In genomic region chr9:57606139-57606851, GRCm38 (mm10) we compare ENCODE assay signal across 9 mouse cellular contexts. TPM values are rescaled to one million over a fixed set of nuclear protein-coding genes. Genes with fewer than 3 reads are reported as not detected.
DNase-seq lines count a peak whose midpoint lies in the region; ATAC-seq lines count a peak whose summit lies in the region.
"Had no signal": no experiment of that assay in that cellular context is flagged by ENCODE, and none has a peak within 500 bp of the region (broad histone marks: within the 10 kb centered on the region; RNA-seq: fewer than 3 reads in every experiment).

TSS of gene Cplx3 (minus strand) at chr9:57606281.

- H3K4me1 ChIP-seq in kidney, embryonic 15.5 days: peaks cover 10% of the 10 kb centered on the region
- peaks cover 53% of the 10 kb centered on the region for H3K4me1 ChIP-seq in midbrain, embryonic 10.5 days

- H3K4me3 ChIP-seq in kidney, embryonic 15.5 days (replicated peaks): no peak within 1 kb of the TSS
- peak within 1 kb of the TSS; percentile 34 for H3K4me3 ChIP-seq in midbrain, embryonic 10.5 days

- H3K27me3 ChIP-seq in kidney, embryonic 15.5 days: peaks cover 27% of the 10 kb centered on the region
- H3K27me3 ChIP-seq in midbrain, embryonic 10.5 days (ENCODE audit: low read depth, poor library complexity, severe bottlenecking): peaks cover 39% of the 10 kb centered on the region

- WGBS in kidney, embryonic 15.5 days: 4% methylated on average over 24 of the region's 24 CpGs
- 4% methylated on average over 24 of the region's 24 CpGs for WGBS in midbrain, embryonic 10.5 days

- DNase-seq in layer of hippocampus, postnatal 10 days (ENCODE audit: low spot score in 2 of 2): peak; percentile 46 to 55
- DNase-seq in layer of hippocampus, postnatal 36 days: no peak
- peak; percentile 14 for DNase-seq in T-cell, adult 2 months (ENCODE audit: low spot score)
- DNase-seq in forelimb bud, embryonic 11.5 days (ENCODE audit: low read depth, low spot score): peak; percentile 83
- peak; percentile 71 for DNase-seq in midbrain, embryonic 10.5 days (ENCODE audit: low spot score)
- DNase-seq in thymus, postnatal 14 days: peak; percentile 50
- DNase-seq in cerebellum, adult 18-20 months: no peak

- no peak within 1 kb of the TSS for H3K27ac ChIP-seq in kidney, embryonic 15.5 days
- H3K27ac ChIP-seq in midbrain, embryonic 10.5 days (replicated peaks): no peak within 1 kb of the TSS; the same call in 1 of the 2 replicates

- H3K9me3 ChIP-seq in kidney, embryonic 15.5 days (replicated peaks): no peaks in the 10 kb centered on the region
- H3K9me3 ChIP-seq in midbrain, embryonic 10.5 days (replicated peaks): no peaks in the 10 kb centered on the region

- peak within 1 kb of the TSS; percentile 32 for H3K4me2 ChIP-seq in kidney, embryonic 15.5 days

- peak; percentile 62 for ATAC-seq in kidney, embryonic 15.5 days (replicated peaks; ENCODE audit: low FRiP score)

- H3K36me3 ChIP-seq in kidney, embryonic 15.5 days: no peaks in the 10 kb centered on the region
- H3K36me3 ChIP-seq in midbrain, embryonic 10.5 days: no peaks in the 10 kb centered on the region

- no peak within 1 kb of the TSS for H3K9ac ChIP-seq in kidney, embryonic 15.5 days

RNA-seq across cellular contexts. Expression of gene Cplx3, which starts in this region (rescaled TPM):
- 1 to 10 TPM; 1.9 to 2.6 TPM for total RNA-seq in layer of hippocampus, postnatal 10 days (2021)
- 1 to 10 TPM; 3.6 to 3.7 TPM for total RNA-seq in layer of hippocampus, postnatal 36 days (2021)
- not detected in 2 replicates for polyA plus RNA-seq in kidney, embryonic 15.5 days (2015; fragmentation: Nextera tagmentation; extraction: Ambion mirVana)
- polyA plus RNA-seq in midbrain, embryonic 10.5 days (2016; fragmentation: Nextera tagmentation; extraction: Ambion mirVana): 2.5 and 3.1 TPM in 2 replicates
- polyA plus RNA-seq: liver, embryonic 16.5 days had no signal

Comparison
In these comparisons a context has a peak if more than half of its experiments do, and no peak if none do; other contexts are left out.
1. DNase-seq: peak in layer of hippocampus, postnatal 10 days (2 of 2), T-cell, adult 2 months (single experiment), forelimb bud, embryonic 11.5 days (single experiment), midbrain, embryonic 10.5 days (single experiment) and thymus, postnatal 14 days (single experiment); none in layer of hippocampus, postnatal 36 days (0 of 2) and cerebellum, adult 18-20 months (0 of 2).
2. Peak in ATAC-seq and H3K4me2 ChIP-seq in kidney, embryonic 15.5 days; RNA of the gene not detected or under 1 TPM.